Mouse (Mus musculus) erythroid progenitor cell, adult 5-6 weeks (primary cell): ENCODE results near the gene Dbx2. TPM values are rescaled to one million over a fixed set of nuclear protein-coding genes. Genes with fewer than 3 reads are reported as not detected.
A peak's percentile ranks its signal among the peaks of the same experiment; 100 is the strongest.

Experiments used
- ATAC-seq: replicated peaks from 2 replicates; pipeline ENCODE4 v1.8.0; 2016; ENCODE audit warnings: moderate number of reproducible peaks, mild to moderate bottlenecking, moderate TSS enrichment, inconsistent platforms; ENCODE audit not compliant: poor library complexity, low FRiP score, severe bottlenecking
- total RNA-seq, 2 experiments: library from RNA; stranded (forward) in 1 of 2; stranded (reverse) in 1 of 2; fragments of 150-400 nt in 1 of 2; fragments of 186-747, 209-891 nt in 1 of 2; gene quantifications; 2 replicates each; pipeline versions ENCODE4 v1.2.3 to v1.2.4; 2015 to 2017; ENCODE audit warnings: low replicate concordance in 2 of 2

Dbx2 gene
- not detected in 2 replicates for total RNA-seq (2015; ENCODE audit: low replicate concordance)
- not detected in 2 replicates for total RNA-seq (2017; ENCODE audit: low replicate concordance)

- ATAC-seq, result no peak
These were observed at the start of gene Dbx2 for GRCm38 (mm10) chr15:95655860-95656259. Gene Dbx2, minus strand, starts transcription at chr15:95655960.

DNA sequence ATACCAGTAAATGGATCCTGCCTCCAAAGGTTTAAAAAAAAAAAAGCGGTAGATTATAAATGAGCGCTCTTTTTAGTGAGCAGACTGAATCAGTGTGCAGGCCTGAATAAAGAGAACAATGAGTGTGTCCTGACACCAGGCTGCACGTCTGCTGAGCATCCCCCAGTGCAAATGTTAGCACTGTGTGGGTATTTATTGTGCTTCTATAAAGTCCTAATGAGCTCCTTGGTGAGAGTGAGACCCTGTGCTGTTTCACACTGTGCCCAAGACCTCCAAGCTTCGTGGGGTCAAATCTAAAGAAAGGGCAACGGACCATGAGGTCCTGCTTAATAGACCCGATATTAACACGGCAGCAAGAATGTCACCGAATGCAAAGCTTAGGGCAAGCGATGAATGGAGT lies 46.4 kb upstream of the Dbx2 start:
- no peak for ATAC-seq

- ATAC-seq, result no peak
These were observed 45.8 kb upstream of the Dbx2 start for GRCm38 (mm10) chr15:95701573-95701972.

GRCm38 (mm10) chr15:95699371-95699770 lies 43.6 kb upstream of the Dbx2 start:
- no peak for ATAC-seq

GRCm38 (mm10) chr15:95693759-95694158 lies 38.0 kb upstream of the Dbx2 start:
- ATAC-seq, result no peak

DNA sequence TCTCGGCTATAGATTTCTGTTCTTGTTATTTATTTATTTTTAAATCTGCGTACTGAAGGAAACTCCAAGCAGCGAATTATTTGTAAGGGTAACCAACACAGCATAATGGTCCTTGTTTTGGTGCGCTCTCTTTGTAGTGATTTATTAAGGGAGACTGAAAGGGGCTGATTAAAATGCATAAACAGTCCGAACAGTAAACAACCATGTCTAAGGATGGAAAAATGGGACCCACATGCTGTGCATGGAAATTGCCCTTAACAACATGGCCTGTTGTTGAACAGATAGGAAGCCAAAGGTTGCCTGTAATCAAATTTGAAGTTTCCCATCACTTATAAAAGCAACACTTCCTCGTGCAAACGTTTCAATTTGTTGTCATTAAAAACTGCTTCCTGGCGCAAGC lies 35.8 kb upstream of the Dbx2 start:
- ATAC-seq, result no peak

- ATAC-seq, result no peak
These were observed 35.4 kb upstream of the Dbx2 start for GRCm38 (mm10) chr15:95691129-95691528.

DNA sequence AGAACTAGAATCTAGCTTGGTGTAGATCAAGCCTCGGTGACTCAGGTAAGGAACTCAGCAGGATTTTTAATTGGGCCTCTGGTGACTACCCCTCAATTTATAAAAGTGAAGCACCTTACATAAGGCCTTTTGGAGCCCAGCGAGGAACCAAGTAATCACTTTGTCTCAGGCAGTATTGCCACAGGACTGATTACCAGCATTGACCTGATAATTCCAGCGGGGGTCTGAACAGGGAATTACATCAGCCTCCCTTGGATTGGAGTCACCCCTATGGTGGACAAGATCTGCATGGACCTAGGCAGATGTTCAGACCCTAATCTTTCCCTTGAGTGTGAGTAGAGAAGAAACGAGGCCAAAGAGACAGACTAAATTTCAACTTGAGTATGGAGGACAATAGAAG lies 26.9 kb upstream of the Dbx2 start:
- ATAC-seq, result no peak

- no peak for ATAC-seq
These were observed 19.9 kb upstream of the Dbx2 start for GRCm38 (mm10) chr15:95675645-95676044.

- no peak for ATAC-seq
These were observed 19.4 kb upstream of the Dbx2 start for GRCm38 (mm10) chr15:95675176-95675575.

DNA sequence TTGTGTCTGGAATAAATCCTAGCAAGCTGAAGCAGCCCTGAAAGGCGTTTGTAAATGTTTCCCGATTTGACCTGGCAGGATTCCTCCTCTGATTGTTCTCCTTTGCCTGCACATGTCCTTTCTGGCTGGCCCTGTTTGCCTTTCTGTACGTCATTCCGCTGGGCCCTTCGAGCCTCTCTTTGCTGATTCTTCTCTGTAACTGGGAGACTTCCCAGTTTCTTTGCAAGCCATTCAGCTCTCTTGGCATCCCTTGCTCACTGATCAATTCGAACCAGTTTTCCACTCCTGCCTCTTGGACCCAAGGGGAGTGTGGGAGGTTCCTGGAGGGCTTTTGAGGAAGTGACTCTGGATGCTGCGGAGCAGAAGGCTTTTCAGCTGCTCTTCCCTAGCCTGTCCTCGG lies 11.4 kb upstream of the Dbx2 start:
- no peak for ATAC-seq

GRCm38 (mm10) chr15:95665002-95665401 lies 9.2 kb upstream of the Dbx2 start:
- ATAC-seq, result no peak

DNA sequence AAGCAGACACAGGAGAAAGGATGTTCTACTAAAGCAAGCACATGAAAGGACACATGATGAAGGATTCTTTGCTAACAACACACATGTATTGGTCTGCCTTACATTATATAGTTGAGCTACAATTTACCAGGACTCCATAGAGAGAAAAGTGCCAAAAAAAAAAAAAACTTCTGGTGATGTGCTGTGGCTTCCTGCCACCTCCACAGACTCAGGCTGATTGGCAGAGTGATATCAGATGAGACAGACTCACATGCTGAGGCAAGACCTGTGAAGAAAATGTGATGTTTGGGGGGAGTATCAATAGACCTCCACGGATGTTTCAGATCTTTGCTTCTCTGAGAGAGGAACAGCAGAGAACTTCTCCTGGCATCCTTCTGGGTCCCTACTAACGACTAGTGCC lies 6.0 kb upstream of the Dbx2 start:
- ATAC-seq, result no peak

GRCm38 (mm10) chr15:95660368-95660767 lies 4.6 kb upstream of the Dbx2 start:
- 0 out of 2 replicates have a peak, but pooled peaks have one; percentile 19 for ATAC-seq

- ATAC-seq, result no peak; the same call in 1 of the 2 replicates
These were observed 1.4 kb downstream of the Dbx2 start for GRCm38 (mm10) chr15:95654211-95654897.

DNA sequence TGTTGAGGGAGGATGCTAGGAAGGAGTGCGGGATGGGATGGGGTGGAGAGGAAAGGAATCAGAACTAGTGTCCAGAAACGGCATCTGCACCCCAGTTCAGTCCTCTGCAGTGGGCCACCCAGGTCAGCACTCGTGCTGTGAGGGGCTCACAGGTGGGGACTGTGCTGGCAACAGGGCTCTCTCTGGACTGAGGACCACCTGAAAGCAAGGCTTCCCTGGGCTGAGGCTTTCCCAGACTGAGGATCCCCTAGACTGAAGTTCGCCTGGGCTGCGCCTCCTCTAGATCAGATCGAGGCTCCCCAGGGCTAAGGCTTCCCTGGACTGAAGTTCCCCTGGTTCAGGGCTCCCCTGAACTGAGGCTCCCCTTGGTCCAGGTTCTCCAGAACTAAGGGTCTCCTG lies 1.9 kb downstream of the Dbx2 start:
- ATAC-seq, result no peak

DNA sequence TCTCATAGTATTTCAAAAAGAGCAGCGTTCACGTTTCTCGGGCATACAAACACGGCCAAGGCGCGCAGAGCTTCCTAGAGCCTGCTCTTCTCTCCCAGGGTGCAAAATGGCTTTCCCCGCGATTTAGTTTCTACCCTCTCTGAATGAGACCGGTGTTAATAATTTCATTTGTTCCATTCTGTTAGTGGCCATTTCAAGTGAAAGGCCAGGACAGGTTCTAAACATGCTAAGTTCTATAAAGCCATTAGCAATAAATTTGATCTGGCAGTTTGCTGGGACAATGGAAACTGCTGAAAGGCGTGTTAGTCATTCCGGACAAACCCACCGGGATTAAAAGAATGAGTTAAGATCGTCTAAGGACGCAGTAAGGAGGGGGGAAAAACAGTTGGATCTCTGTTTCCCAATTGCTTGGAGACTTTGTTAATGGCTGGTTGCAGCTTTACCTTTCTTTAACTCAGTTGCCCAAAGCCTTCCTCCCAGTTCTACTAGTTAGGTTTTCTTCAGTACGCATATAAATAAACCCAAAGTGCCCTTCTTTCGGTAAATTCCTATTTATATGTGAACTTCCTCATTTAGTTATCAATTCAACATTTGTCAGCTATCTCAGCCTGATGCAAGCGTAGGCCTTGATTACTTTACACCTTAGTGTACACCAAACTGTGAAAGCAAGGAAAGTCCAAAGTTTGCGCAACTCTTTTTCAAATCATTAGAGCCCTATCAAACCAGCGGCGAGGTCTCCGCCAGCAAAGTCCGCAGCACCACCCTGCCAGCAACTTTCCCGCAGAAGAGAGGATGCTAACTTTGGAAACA lies 2.7 kb downstream of the Dbx2 start:
- no peak for ATAC-seq

- ATAC-seq, result no peak
These were observed 3.9 kb downstream of the Dbx2 start for GRCm38 (mm10) chr15:95651824-95652223.

GRCm38 (mm10) chr15:95643505-95644029 lies 12.2 kb downstream of the Dbx2 start:
- no peak for ATAC-seq

GRCm38 (mm10) chr15:95640347-95640746 lies 15.4 kb downstream of the Dbx2 start:
- no peak for ATAC-seq

GRCm38 (mm10) chr15:95639829-95640134 lies 16.0 kb downstream of the Dbx2 start:
- no peak for ATAC-seq
